Mouse (Mus musculus): Measurements from ENCODE around the gene Etv1. TPM values are rescaled to one million over a fixed set of nuclear protein-coding genes. Genes with fewer than 3 reads are reported as not detected.

Gene Etv1
- polyA plus RNA-seq, 1 experiment from 2014 or later: 22.8 TPM

- ATAC-seq (ENCODE audit: low read depth): no peak
- no peak overlapping the region for H3K9ac ChIP-seq (ENCODE audit: low read depth, low read length)
- DNase-seq (ENCODE audit: low spot score): no peak
- H3K4me3 ChIP-seq (ENCODE audit: low read depth, low read length): no peak overlapping the region
- no peaks in the 10 kb centered on the region for H3K36me3 ChIP-seq (ENCODE audit: control insufficient read depth, insufficient read depth, low read length)
- H3K4me2 ChIP-seq (ENCODE audit: low read depth, low read length): no peak overlapping the region
- H3K27me3 ChIP-seq (replicated peaks; ENCODE audit: control insufficient read depth, insufficient read depth, low read length): no peaks in the 10 kb centered on the region
- no peaks in the 10 kb centered on the region for H3K9me3 ChIP-seq (ENCODE audit: control insufficient read depth, low read length)
- no peak overlapping the region for H3K27ac ChIP-seq (replicated peaks; ENCODE audit: low read depth, low read length)
- 35% methylated on average over 2 of the region's 2 CpGs for WGBS
- H3K4me1 ChIP-seq (ENCODE audit: control insufficient read depth, insufficient read depth, low read length): peaks cover 1% of the 10 kb centered on the region
These were observed 14.5 kb downstream of the Etv1 start for GRCm38 (mm10) chr12:38793697-38794096.

- H3K27ac ChIP-seq (replicated peaks; ENCODE audit: low read depth, low read length): no peak overlapping the region
- H3K4me1 ChIP-seq (ENCODE audit: control insufficient read depth, insufficient read depth, low read length): no peaks in the 10 kb centered on the region
- no peaks in the 10 kb centered on the region for H3K27me3 ChIP-seq (replicated peaks; ENCODE audit: control insufficient read depth, insufficient read depth, low read length)
- 57% methylated on average over 5 of the region's 5 CpGs for WGBS
- DNase-seq (ENCODE audit: low spot score) (no peak), ATAC-seq (ENCODE audit: low read depth) (no peak)
- H3K9ac ChIP-seq (ENCODE audit: low read depth, low read length): no peak overlapping the region
- H3K36me3 ChIP-seq (ENCODE audit: control insufficient read depth, insufficient read depth, low read length): no peaks in the 10 kb centered on the region
- no peak overlapping the region for H3K4me2 ChIP-seq (ENCODE audit: low read depth, low read length)
- H3K9me3 ChIP-seq (ENCODE audit: control insufficient read depth, low read length): no peaks in the 10 kb centered on the region
- no peak overlapping the region for H3K4me3 ChIP-seq (ENCODE audit: low read depth, low read length)
These were observed 27.9 kb downstream of the Etv1 start for GRCm38 (mm10) chr12:38807031-38807430.

GRCm38 (mm10) chr12:38812392-38812791 is 33.2 kb downstream of the Etv1 start:
- WGBS: 67% methylated on average over 6 of the region's 6 CpGs
- Histone ChIP-seq H3K36me3 (ENCODE audit: control insufficient read depth, insufficient read depth, low read length) (no peaks in the 10 kb centered on the region), H3K27me3 (replicated peaks; ENCODE audit: control insufficient read depth, insufficient read depth, low read length) (no peaks in the 10 kb centered on the region), H3K4me1 (ENCODE audit: control insufficient read depth, insufficient read depth, low read length) (no peaks in the 10 kb centered on the region), H3K4me2 (ENCODE audit: low read depth, low read length) (no peak overlapping the region), H3K9ac (ENCODE audit: low read depth, low read length) (no peak overlapping the region), H3K9me3 (ENCODE audit: control insufficient read depth, low read length) (no peaks in the 10 kb centered on the region), H3K4me3 (ENCODE audit: low read depth, low read length) (no peak overlapping the region), H3K27ac (replicated peaks; ENCODE audit: low read depth, low read length) (no peak overlapping the region)
- DNase-seq (ENCODE audit: low spot score): no peak
- no peak for ATAC-seq (ENCODE audit: low read depth)

GRCm38 (mm10) chr12:38814010-38814786 is 35.0 kb downstream of the Etv1 start:
- Histone ChIP-seq H3K27ac (replicated peaks; ENCODE audit: low read depth, low read length) (no peak overlapping the region), H3K9ac (ENCODE audit: low read depth, low read length) (no peak overlapping the region), H3K9me3 (ENCODE audit: control insufficient read depth, low read length) (no peaks in the 10 kb centered on the region), H3K4me3 (ENCODE audit: low read depth, low read length) (no peak overlapping the region), H3K27me3 (replicated peaks; ENCODE audit: control insufficient read depth, insufficient read depth, low read length) (no peaks in the 10 kb centered on the region), H3K4me1 (ENCODE audit: control insufficient read depth, insufficient read depth, low read length) (no peaks in the 10 kb centered on the region), H3K36me3 (ENCODE audit: control insufficient read depth, insufficient read depth, low read length) (no peaks in the 10 kb centered on the region), H3K4me2 (ENCODE audit: low read depth, low read length) (no peak overlapping the region)
- ATAC-seq (ENCODE audit: low read depth) (no peak), DNase-seq (ENCODE audit: low spot score) (no peak)
- 51% methylated on average over 6 of the region's 6 CpGs for WGBS

- Histone ChIP-seq H3K4me1 (ENCODE audit: control insufficient read depth, insufficient read depth, low read length) (no peaks in the 10 kb centered on the region), H3K27ac (replicated peaks; ENCODE audit: low read depth, low read length) (no peak overlapping the region), H3K9ac (ENCODE audit: low read depth, low read length) (no peak overlapping the region), H3K36me3 (ENCODE audit: control insufficient read depth, insufficient read depth, low read length) (no peaks in the 10 kb centered on the region), H3K4me2 (ENCODE audit: low read depth, low read length) (no peak overlapping the region), H3K27me3 (replicated peaks; ENCODE audit: control insufficient read depth, insufficient read depth, low read length) (no peaks in the 10 kb centered on the region), H3K9me3 (ENCODE audit: control insufficient read depth, low read length) (no peaks in the 10 kb centered on the region), H3K4me3 (ENCODE audit: low read depth, low read length) (no peak overlapping the region)
- DNase-seq (ENCODE audit: low spot score): no peak
- no peak for ATAC-seq (ENCODE audit: low read depth)
- 85% methylated on average over 3 of the region's 3 CpGs for WGBS
These were observed 37.1 kb downstream of the Etv1 start for GRCm38 (mm10) chr12:38816235-38816634.

- Histone ChIP-seq H3K27me3 (replicated peaks; ENCODE audit: control insufficient read depth, insufficient read depth, low read length) (no peaks in the 10 kb centered on the region), H3K9me3 (ENCODE audit: control insufficient read depth, low read length) (no peaks in the 10 kb centered on the region), H3K36me3 (ENCODE audit: control insufficient read depth, insufficient read depth, low read length) (no peaks in the 10 kb centered on the region), H3K27ac (replicated peaks; ENCODE audit: low read depth, low read length) (no peak overlapping the region), H3K4me3 (ENCODE audit: low read depth, low read length) (no peak overlapping the region), H3K4me2 (ENCODE audit: low read depth, low read length) (no peak overlapping the region), H3K9ac (ENCODE audit: low read depth, low read length) (no peak overlapping the region), H3K4me1 (ENCODE audit: control insufficient read depth, insufficient read depth, low read length) (no peaks in the 10 kb centered on the region)
- WGBS: 80% methylated on average over 2 of the region's 2 CpGs
- ATAC-seq (ENCODE audit: low read depth): no peak
- no peak for DNase-seq (ENCODE audit: low spot score)
These were observed 39.1 kb downstream of the Etv1 start for GRCm38 (mm10) chr12:38818320-38818719.

- DNase-seq (ENCODE audit: low spot score): no peak
- no peak overlapping the region for H3K9ac ChIP-seq (ENCODE audit: low read depth, low read length)
- H3K9me3 ChIP-seq (ENCODE audit: control insufficient read depth, low read length): no peaks in the 10 kb centered on the region
- H3K4me2 ChIP-seq (ENCODE audit: low read depth, low read length): no peak overlapping the region
- ATAC-seq (ENCODE audit: low read depth): no peak
- no peaks in the 10 kb centered on the region for H3K36me3 ChIP-seq (ENCODE audit: control insufficient read depth, insufficient read depth, low read length)
- H3K4me1 ChIP-seq (ENCODE audit: control insufficient read depth, insufficient read depth, low read length): no peaks in the 10 kb centered on the region
- H3K27ac ChIP-seq (replicated peaks; ENCODE audit: low read depth, low read length): no peak overlapping the region
- no peak overlapping the region for H3K4me3 ChIP-seq (ENCODE audit: low read depth, low read length)
- no peaks in the 10 kb centered on the region for H3K27me3 ChIP-seq (replicated peaks; ENCODE audit: control insufficient read depth, insufficient read depth, low read length)
- 82% methylated on average over 4 of the region's 4 CpGs for WGBS
These were observed 41.5 kb downstream of the Etv1 start for GRCm38 (mm10) chr12:38820642-38821041.

GRCm38 (mm10) chr12:38824405-38824804 is 45.2 kb downstream of the Etv1 start:
- H3K4me3 ChIP-seq (ENCODE audit: low read depth, low read length): no peak overlapping the region
- no peak for DNase-seq (ENCODE audit: low spot score)
- no peak for ATAC-seq (ENCODE audit: low read depth)
- WGBS: 73% methylated on average over 10 of the region's 10 CpGs
- no peaks in the 10 kb centered on the region for H3K9me3 ChIP-seq (ENCODE audit: control insufficient read depth, low read length)
- no peak overlapping the region for H3K9ac ChIP-seq (ENCODE audit: low read depth, low read length)
- H3K4me2 ChIP-seq (ENCODE audit: low read depth, low read length): no peak overlapping the region
- no peaks in the 10 kb centered on the region for H3K36me3 ChIP-seq (ENCODE audit: control insufficient read depth, insufficient read depth, low read length)
- H3K27ac ChIP-seq (replicated peaks; ENCODE audit: low read depth, low read length): no peak overlapping the region
- no peaks in the 10 kb centered on the region for H3K27me3 ChIP-seq (replicated peaks; ENCODE audit: control insufficient read depth, insufficient read depth, low read length)
- no peaks in the 10 kb centered on the region for H3K4me1 ChIP-seq (ENCODE audit: control insufficient read depth, insufficient read depth, low read length)

GRCm38 (mm10) chr12:38832981-38833380 is 53.8 kb downstream of the Etv1 start:
- no peak overlapping the region for H3K27ac ChIP-seq (replicated peaks; ENCODE audit: low read depth, low read length)
- H3K36me3 ChIP-seq (ENCODE audit: control insufficient read depth, insufficient read depth, low read length): no peaks in the 10 kb centered on the region
- no peak overlapping the region for H3K4me3 ChIP-seq (ENCODE audit: low read depth, low read length)
- H3K9me3 ChIP-seq (ENCODE audit: control insufficient read depth, low read length): no peaks in the 10 kb centered on the region
- DNase-seq (ENCODE audit: low spot score) (no peak), ATAC-seq (ENCODE audit: low read depth) (no peak)
- H3K4me2 ChIP-seq (ENCODE audit: low read depth, low read length): no peak overlapping the region
- WGBS: 92% methylated on average over 10 of the region's 10 CpGs
- H3K4me1 ChIP-seq (ENCODE audit: control insufficient read depth, insufficient read depth, low read length): no peaks in the 10 kb centered on the region; the same call in 1 of the 2 replicates
- H3K9ac ChIP-seq (ENCODE audit: low read depth, low read length): no peak overlapping the region
- H3K27me3 ChIP-seq (replicated peaks; ENCODE audit: control insufficient read depth, insufficient read depth, low read length): no peaks in the 10 kb centered on the region

Data from embryonic facial prominence, embryonic 14.5 days (tissue).